Mouse (Mus musculus) heart, embryonic 14.5 days (tissue): ENCODE measurements at regions not wholly inside any gene's neighbourhood (a gene's known extent, or its start where the extent isn't known, plus 50 kb on each side); places are given as distances from the start of the nearest gene placed in this dataset.

Experiments
- ATAC-seq: fragments of 200-750 bp; cut with Nextera tagmentation; 2 replicates; pipeline ENCODE4 v1.8.0; 2017; ENCODE audit warnings: low read depth, moderate TSS enrichment; ENCODE audit not compliant: insufficient number of reproducible peaks, insufficient read depth, low FRiP score
- H3K27ac ChIP-seq, 2 experiments: fragments of 200-500 bp in 1 of 2; fragments of 300-500 bp in 1 of 2; sonication (generic) in 1 of 2; replicated peaks in 1 of 2; 2 replicates each; pipeline ENCODE4 v1.5.1; 2012 to 2014; ENCODE audit warnings: low read depth in 2 of 2, low read length in 2 of 2, control low read depth in 1 of 2, mild to moderate bottlenecking in 1 of 2, mixed read lengths in 1 of 2; ENCODE audit not compliant: control insufficient read depth in 1 of 2, insufficient read depth in 1 of 2
- H3K27me3 ChIP-seq: fragments of 300-500 bp; sonication (generic); 2 replicates; pipeline ENCODE4 v1.6.1; 2014; ENCODE audit warnings: mild to moderate bottlenecking, low read length, control low read depth; ENCODE audit not compliant: control insufficient read depth, insufficient read depth
- H3K36me3 ChIP-seq: fragments of 300-500 bp; sonication (generic); 2 replicates; pipeline ENCODE4 v1.6.1; 2014; ENCODE audit warnings: mild to moderate bottlenecking, control low read depth, low read length, mixed read lengths; ENCODE audit not compliant: control insufficient read depth, insufficient read depth
- H3K4me1 ChIP-seq, 2 experiments: fragments of 200-500 bp in 1 of 2; fragments of 300-500 bp in 1 of 2; sonication (generic) in 1 of 2; 2 replicates each; pipeline ENCODE4 v1.6.1; 2012 to 2014; ENCODE audit warnings: low read length in 2 of 2, control low read depth in 1 of 2, mixed read lengths in 1 of 2; ENCODE audit not compliant: control insufficient read depth in 2 of 2, insufficient read depth in 2 of 2
- H3K4me2 ChIP-seq: fragments of 300-500 bp; sonication (generic); 2 replicates; pipeline ENCODE4 v1.6.1; 2014; ENCODE audit warnings: mild to moderate bottlenecking, low read length
- H3K4me3 ChIP-seq, 2 experiments: fragments of 200-500 bp in 1 of 2; fragments of 300-500 bp in 1 of 2; sonication (generic) in 1 of 2; 2 replicates each; pipeline ENCODE4 v1.5.1; 2012 to 2014; ENCODE audit warnings: low read length in 2 of 2, mild to moderate bottlenecking in 2 of 2, control low read depth in 1 of 2, low read depth in 1 of 2, moderate library complexity in 1 of 2; ENCODE audit not compliant: control insufficient read depth in 1 of 2, insufficient read depth in 1 of 2
- H3K9ac ChIP-seq: fragments of 300-500 bp; sonication (generic); 2 replicates; pipeline ENCODE4 v1.6.1; 2014; ENCODE audit warnings: mild to moderate bottlenecking, low read length
- H3K9me3 ChIP-seq: fragments of 300-500 bp; sonication (generic); 2 replicates; pipeline ENCODE4 v1.6.1; 2016; ENCODE audit warnings: low read length, control low read depth; ENCODE audit not compliant: control insufficient read depth
- WGBS: fragments of 180-500 bp; shearing (Covaris S2); extraction: QIAGEN DNeasy Blood & Tissue Kit; methylation state at CpG from one replicate; pipeline ENCODE4 v1.1.7; 2014; 5-methylcytosine and 5-hydroxymethylcytosine counted together

GRCm38 (mm10) chr13:5704991-5705390 is 156.3 kb upstream of the Klf6 start:
- no peak overlapping the region for H3K4me2 ChIP-seq
- no peak for ATAC-seq
- H3K4me3 ChIP-seq = no peak overlapping the region

GRCm38 (mm10) chr13:5711646-5712045 is 149.6 kb upstream of the Klf6 start:
- Histone ChIP-seq H3K4me3 (no peak overlapping the region), H3K9ac (no peak overlapping the region), H3K9me3 (no peaks in the 10 kb centered on the region), H3K27me3 (no peaks in the 10 kb centered on the region), H3K27ac (no peak overlapping the region), H3K4me2 (no peak overlapping the region), H3K4me1 (peaks cover 0 to 2% of the 10 kb centered on the region in 2 experiments; a peak in 1 of 4 replicates), H3K36me3 (no peaks in the 10 kb centered on the region)
- no peak for ATAC-seq
- WGBS = 83% methylated on average over 1 of the region's 1 CpGs

More at GRCm38 (mm10) chr13:5704991-5705390, 156.3 kb upstream of the Klf6 start:
- no peaks in the 10 kb centered on the region for H3K27me3 ChIP-seq
- H3K27ac ChIP-seq = no peak overlapping the region
- H3K9me3 ChIP-seq = no peaks in the 10 kb centered on the region
- H3K9ac ChIP-seq = no peak overlapping the region
- H3K36me3 ChIP-seq = no peaks in the 10 kb centered on the region
- H3K4me1 ChIP-seq = no peaks in the 10 kb centered on the region; a peak in 1 of 4 replicates

- Histone ChIP-seq H3K27ac (no peak overlapping the region), H3K4me2 (no peak overlapping the region)
- no peak for ATAC-seq
Observed at GRCm38 (mm10) chr13:5713195-5713863, 148.0 kb upstream of the Klf6 start.

GRCm38 (mm10) chr13:5714191-5714591 is 147.1 kb upstream of the Klf6 start:
- ATAC-seq = no peak
- WGBS = 52% methylated on average over 12 of the region's 12 CpGs
- 0 out of 2 replicates have a peak overlapping the region, but pooled peaks have one; percentile 25 for H3K9ac ChIP-seq
- H3K4me2 ChIP-seq = peak overlapping the region; percentile 53
- H3K4me1 ChIP-seq = peaks cover 0 to 2% of the 10 kb centered on the region in 2 experiments; a peak in 1 of 4 replicates
- H3K27me3 ChIP-seq = no peaks in the 10 kb centered on the region
- peak overlapping the region; percentile 57 to 59; a peak in 3 of 4 replicates for H3K27ac ChIP-seq
- peak overlapping the region; percentile 8 to 20; a peak in 3 of 4 replicates for H3K4me3 ChIP-seq
- no peaks in the 10 kb centered on the region for H3K36me3 ChIP-seq
- no peaks in the 10 kb centered on the region for H3K9me3 ChIP-seq

More at GRCm38 (mm10) chr13:5713195-5713863, 148.0 kb upstream of the Klf6 start:
- H3K36me3 ChIP-seq = no peaks in the 10 kb centered on the region
- H3K9me3 ChIP-seq = no peaks in the 10 kb centered on the region
- H3K4me3 ChIP-seq = no peak overlapping the region
- H3K9ac ChIP-seq = no peak overlapping the region
- H3K27me3 ChIP-seq = no peaks in the 10 kb centered on the region
- WGBS = 86% methylated on average over 6 of the region's 6 CpGs
- peaks cover 0 to 2% of the 10 kb centered on the region in 2 experiments; a peak in 1 of 4 replicates for H3K4me1 ChIP-seq

- H3K9ac ChIP-seq = no peak overlapping the region
- H3K36me3 ChIP-seq = no peaks in the 10 kb centered on the region
- H3K9me3 ChIP-seq = no peaks in the 10 kb centered on the region
- ATAC-seq = no peak
- no peak overlapping the region for H3K4me3 ChIP-seq
- no peaks in the 10 kb centered on the region for H3K27me3 ChIP-seq
- no peak overlapping the region for H3K27ac ChIP-seq
- peaks cover 0 to 2% of the 10 kb centered on the region in 2 experiments; a peak in 1 of 4 replicates for H3K4me1 ChIP-seq
- peak overlapping the region; percentile 53 for H3K4me2 ChIP-seq
Observed at GRCm38 (mm10) chr13:5714793-5715192, 146.5 kb upstream of the Klf6 start.

GRCm38 (mm10) chr13:5716749-5717148 is 144.5 kb upstream of the Klf6 start:
- Histone ChIP-seq H3K27me3 (no peaks in the 10 kb centered on the region), H3K9me3 (no peaks in the 10 kb centered on the region), H3K4me1 (peaks cover 0 to 2% of the 10 kb centered on the region in 2 experiments; a peak in 1 of 4 replicates), H3K4me2 (no peak overlapping the region), H3K27ac (no peak overlapping the region), H3K4me3 (no peak overlapping the region), H3K36me3 (no peaks in the 10 kb centered on the region), H3K9ac (no peak overlapping the region)
- WGBS = 74% methylated on average over 3 of the region's 3 CpGs
- no peak for ATAC-seq

GRCm38 (mm10) chr13:5723319-5723718 is 138.0 kb upstream of the Klf6 start:
- ATAC-seq = no peak
- Histone ChIP-seq H3K9ac (no peak overlapping the region), H3K4me2 (no peak overlapping the region), H3K4me1 (0 out of 4 replicates have a peak, but pooled peaks cover 0 to 2% of the 10 kb centered on the region in 2 experiments), H3K27me3 (no peaks in the 10 kb centered on the region), H3K27ac (no peak overlapping the region), H3K36me3 (no peaks in the 10 kb centered on the region), H3K4me3 (no peak overlapping the region), H3K9me3 (no peaks in the 10 kb centered on the region)
- 94% methylated on average over 2 of the region's 2 CpGs for WGBS
